Mouse (Mus musculus) embryonic fibroblast, embryonic 13.5 days (primary cell): ENCODE measurements at regions not wholly inside any gene's neighbourhood (a gene's known extent, or its start where the extent isn't known, plus 50 kb on each side); places are given as distances from the start of the nearest gene placed in this dataset.
A peak's percentile ranks its signal among the peaks of the same experiment; 100 is the strongest.

Source experiments
- H3K27ac ChIP-seq: 2 replicates; pipeline ENCODE4 v1.5.1; 2012; ENCODE audit warnings: low read length, control low read depth, inconsistent platforms; ENCODE audit not compliant: insufficient read depth
- H3K4me1 ChIP-seq: 2 replicates; pipeline ENCODE4 v1.6.1; 2011; ENCODE audit warnings: low read length; ENCODE audit not compliant: control insufficient read depth, insufficient read depth
- H3K4me3 ChIP-seq: 2 replicates; pipeline ENCODE4 v1.5.1; 2011; ENCODE audit warnings: mild to moderate bottlenecking, control low read depth, low read length; ENCODE audit not compliant: insufficient read depth
- CTCF ChIP-seq: IDR thresholded peaks from 2 replicates; pipeline ENCODE4 v1.5.1; 2011; ENCODE audit warnings: mild to moderate bottlenecking, control low read depth, low read length, moderate library complexity, borderline replicate concordance; ENCODE audit not compliant: insufficient read depth
- POLR2A ChIP-seq: IDR thresholded peaks from 2 replicates; pipeline ENCODE4 v1.6.1; 2011; ENCODE audit warnings: low read depth, mild to moderate bottlenecking, control low read depth, low read length, moderate library complexity

GRCm38 (mm10) chr4:95160465-95160864, 108.4 kb upstream of the Jun start:
- H3K4me3 ChIP-seq: no peak overlapping the region
- TF ChIP-seq CTCF: no peak
- TF ChIP-seq POLR2A: no peak
- peaks cover 3% of the 10 kb centered on the region; the same call in 1 of the 2 replicates for H3K4me1 ChIP-seq
- peak overlapping the region; percentile 98 for H3K27ac ChIP-seq

GRCm38 (mm10) chr4:95160912-95161669, 109.1 kb upstream of the Jun start:
- Histone ChIP-seq H3K4me3 (peak overlapping the region; percentile 43), H3K4me1 (peaks cover 3% of the 10 kb centered on the region; the same call in 1 of the 2 replicates)
- TF ChIP-seq POLR2A: peak; percentile 73
- peak; percentile 5; the same call in 1 of the 2 replicates for TF ChIP-seq CTCF

GRCm38 (mm10) chr4:95161670-95162020, 109.6 kb upstream of the Jun start:
- H3K4me1 ChIP-seq: peaks cover 3% of the 10 kb centered on the region; the same call in 1 of the 2 replicates
- H3K4me3 ChIP-seq: peak overlapping the region; percentile 43
- TF ChIP-seq CTCF (no peak), POLR2A (no peak)
- peak overlapping the region; percentile 98 for H3K27ac ChIP-seq

More at GRCm38 (mm10) chr4:95160912-95161669, 109.1 kb upstream of the Jun start:
- peak overlapping the region; percentile 98 for H3K27ac ChIP-seq

GRCm38 (mm10) chr4:95162386-95163090, 110.5 kb upstream of the Jun start:
- TF ChIP-seq CTCF: no peak
- TF ChIP-seq POLR2A: no peak
- H3K4me3 ChIP-seq: no peak overlapping the region
- H3K4me1 ChIP-seq: peaks cover 3% of the 10 kb centered on the region; the same call in 1 of the 2 replicates
- no peak overlapping the region for H3K27ac ChIP-seq

- Histone ChIP-seq H3K4me3 (no peak overlapping the region), H3K27ac (no peak overlapping the region), H3K4me1 (no peaks in the 10 kb centered on the region; the same call in 1 of the 2 replicates)
- TF ChIP-seq POLR2A: no peak
- TF ChIP-seq CTCF: no peak
Measured at GRCm38 (mm10) chr4:95163403-95163802, 111.4 kb upstream of the Jun start.

GRCm38 (mm10) chr4:95166503-95166902, 114.5 kb upstream of the Jun start:
- Histone ChIP-seq H3K27ac (no peak overlapping the region), H3K4me3 (no peak overlapping the region), H3K4me1 (no peaks in the 10 kb centered on the region)
- TF ChIP-seq CTCF (no peak), POLR2A (no peak)

GRCm38 (mm10) chr4:95167216-95167615, 115.2 kb upstream of the Jun start:
- no peak for TF ChIP-seq POLR2A
- TF ChIP-seq CTCF: no peak
- Histone ChIP-seq H3K4me1 (no peaks in the 10 kb centered on the region), H3K4me3 (no peak overlapping the region), H3K27ac (no peak overlapping the region)

- Histone ChIP-seq H3K27ac (no peak overlapping the region), H3K4me3 (no peak overlapping the region), H3K4me1 (no peaks in the 10 kb centered on the region)
- TF ChIP-seq POLR2A (no peak), CTCF (no peak)
Measured at GRCm38 (mm10) chr4:95169702-95170101, 117.7 kb upstream of the Jun start.

GRCm38 (mm10) chr4:95177753-95178152, 125.7 kb upstream of the Jun start:
- no peak overlapping the region for H3K4me3 ChIP-seq
- peak overlapping the region; percentile 7; the same call in 1 of the 2 replicates for H3K27ac ChIP-seq
- no peaks in the 10 kb centered on the region for H3K4me1 ChIP-seq

GRCm38 (mm10) chr4:95178467-95178866, 126.4 kb upstream of the Jun start:
- no peak for TF ChIP-seq CTCF
- TF ChIP-seq POLR2A: no peak
- Histone ChIP-seq H3K4me1 (no peaks in the 10 kb centered on the region), H3K27ac (no peak overlapping the region), H3K4me3 (no peak overlapping the region)

More at GRCm38 (mm10) chr4:95177753-95178152, 125.7 kb upstream of the Jun start:
- no peak for TF ChIP-seq CTCF
- TF ChIP-seq POLR2A: no peak
